Mouse (Mus musculus) bone marrow, adult 2 months (tissue): Measurements from ENCODE around the gene Cacna2d4. TPM values are rescaled to one million over a fixed set of nuclear protein-coding genes. Genes with fewer than 3 reads are reported as not detected.

Experiments
- H3K27ac ChIP-seq: fragments of 200-500 bp; 2 replicates; pipeline ENCODE4 v1.5.1; 2012; ENCODE audit warnings: low read depth, mild to moderate bottlenecking, control low read depth, inconsistent platforms, low read length; ENCODE audit not compliant: control insufficient read depth, poor library complexity, insufficient read depth
- H3K4me1 ChIP-seq: fragments of 200-500 bp; 2 replicates; pipeline ENCODE4 v1.6.1; 2011; ENCODE audit warnings: low read length; ENCODE audit not compliant: control insufficient read depth, insufficient read depth
- H3K4me3 ChIP-seq: fragments of 200-500 bp; replicated peaks from 2 replicates; pipeline ENCODE3; 2011; ENCODE audit warnings: mild to moderate bottlenecking, low read depth, low read length, control low read depth; ENCODE audit not compliant: control insufficient read depth
- CTCF ChIP-seq: fragments of 200-500 bp; IDR thresholded peaks from 2 replicates; pipeline ENCODE4 v1.5.1; 2011; ENCODE audit warnings: low read length, control low read depth; ENCODE audit not compliant: control insufficient read depth, insufficient read depth
- POLR2A ChIP-seq: fragments of 200-500 bp; IDR thresholded peaks from 2 replicates; pipeline ENCODE4 v1.6.1; 2011; ENCODE audit warnings: low read depth, mild to moderate bottlenecking, control low read depth, low read length, borderline replicate concordance; ENCODE audit not compliant: control insufficient read depth
- WGBS: fragments of 180-500 bp; shearing (Covaris S2); methylation state at CpG from one replicate; pipeline ENCODE4 v1.1.7; 2018; 5-methylcytosine and 5-hydroxymethylcytosine counted together
- polyA plus RNA-seq: library from polyadenylated mRNA; stranded (reverse); fragments of >200 nt; gene quantifications from 2 replicates; pipeline ENCODE4 v1.2.4, GENCODE M21; 2011; ENCODE audit warnings: low replicate concordance; ENCODE audit not compliant: missing spikeins, insufficient read depth, insufficient read length

The Cacna2d4 gene
- polyA plus RNA-seq, 1 experiment = 7.1 TPM

- TF ChIP-seq CTCF = no peak
- no peak for TF ChIP-seq POLR2A
- WGBS = 60% methylated on average over 2 of the region's 2 CpGs
- Histone ChIP-seq H3K4me3 (no peak overlapping the region), H3K4me1 (no peaks in the 10 kb centered on the region; the same call in 1 of the 2 replicates), H3K27ac (no peak overlapping the region)
Measured at GRCm38 (mm10) chr6:119367382-119367781, 131.1 kb downstream of the Cacna2d4 start.

GRCm38 (mm10) chr6:119371624-119372023 is 135.3 kb downstream of the Cacna2d4 start:
- TF ChIP-seq POLR2A = no peak
- TF ChIP-seq CTCF = no peak; the same call in 1 of the 2 replicates
- no peak overlapping the region for H3K27ac ChIP-seq
- H3K4me3 ChIP-seq = no peak overlapping the region
- H3K4me1 ChIP-seq = peaks cover 4% of the 10 kb centered on the region; the same call in 1 of the 2 replicates

GRCm38 (mm10) chr6:119372237-119372636 is 135.9 kb downstream of the Cacna2d4 start:
- Histone ChIP-seq H3K27ac (no peak overlapping the region), H3K4me1 (peaks cover 4% of the 10 kb centered on the region; the same call in 1 of the 2 replicates), H3K4me3 (no peak overlapping the region)
- TF ChIP-seq POLR2A = no peak
- TF ChIP-seq CTCF = no peak
- WGBS = 58% methylated on average over 5 of the region's 5 CpGs

- Histone ChIP-seq H3K27ac (no peak overlapping the region), H3K4me1 (peaks cover 6% of the 10 kb centered on the region; the same call in 1 of the 2 replicates)
Measured at GRCm38 (mm10) chr6:119373000-119373705, 136.8 kb downstream of the Cacna2d4 start.

GRCm38 (mm10) chr6:119375035-119375434 is 138.7 kb downstream of the Cacna2d4 start:
- 46% methylated on average over 5 of the region's 5 CpGs for WGBS
- TF ChIP-seq CTCF = no peak
- TF ChIP-seq POLR2A = no peak
- H3K27ac ChIP-seq = no peak overlapping the region
- H3K4me3 ChIP-seq = no peak overlapping the region
- peaks cover 6% of the 10 kb centered on the region; the same call in 1 of the 2 replicates for H3K4me1 ChIP-seq

More at GRCm38 (mm10) chr6:119373000-119373705, 136.8 kb downstream of the Cacna2d4 start:
- TF ChIP-seq CTCF = no peak
- TF ChIP-seq POLR2A = no peak
- H3K4me3 ChIP-seq = no peak overlapping the region

GRCm38 (mm10) chr6:119377613-119378012 is 141.3 kb downstream of the Cacna2d4 start:
- 3% methylated on average over 2 of the region's 2 CpGs for WGBS
- Histone ChIP-seq H3K27ac (no peak overlapping the region; the same call in 1 of the 2 replicates), H3K4me1 (peaks cover 5% of the 10 kb centered on the region; the same call in 1 of the 2 replicates), H3K4me3 (no peak overlapping the region)
- TF ChIP-seq POLR2A = no peak

- TF ChIP-seq POLR2A = no peak
- TF ChIP-seq CTCF = no peak
- Histone ChIP-seq H3K27ac (no peak overlapping the region), H3K4me3 (no peak overlapping the region), H3K4me1 (peaks cover 4% of the 10 kb centered on the region; the same call in 1 of the 2 replicates)
- WGBS = 53% methylated on average over 1 of the region's 1 CpGs
Measured at GRCm38 (mm10) chr6:119378631-119379030, 142.3 kb downstream of the Cacna2d4 start.

- no peak overlapping the region for H3K27ac ChIP-seq
- no peak overlapping the region for H3K4me3 ChIP-seq
- no peak for TF ChIP-seq POLR2A
- 82% methylated on average over 1 of the region's 1 CpGs for WGBS
- peaks cover 6% of the 10 kb centered on the region for H3K4me1 ChIP-seq
Measured at GRCm38 (mm10) chr6:119385668-119386067, 149.3 kb downstream of the Cacna2d4 start.
